Mouse (Mus musculus): ENCODE data around the gene C8a. TPM values are rescaled to one million over a fixed set of nuclear protein-coding genes. Genes with fewer than 3 reads are reported as not detected.

C8a gene
- total RNA-seq, 4 experiments from 2014 or later = not detected

- no peak for DNase-seq (ENCODE audit: low spot score in 2 of 2)
These were observed 34.0 kb downstream of the C8a start for GRCm38 (mm10) chr4:104842204-104842603.

GRCm38 (mm10) chr4:104838342-104838741, 37.9 kb downstream of the C8a start:
- DNase-seq (ENCODE audit: low spot score in 2 of 2) = no peak

- DNase-seq (ENCODE audit: low spot score in 2 of 2) = no peak
These were observed 41.1 kb downstream of the C8a start for GRCm38 (mm10) chr4:104835096-104835495.

GRCm38 (mm10) chr4:104828939-104829338, 47.3 kb downstream of the C8a start:
- DNase-seq (ENCODE audit: low spot score in 2 of 2) = no peak

- no peak for DNase-seq (ENCODE audit: low spot score in 2 of 2)
These were observed 51.7 kb downstream of the C8a start for GRCm38 (mm10) chr4:104824381-104825077.

- no peak for DNase-seq (ENCODE audit: low spot score in 2 of 2)
These were observed 52.5 kb downstream of the C8a start for GRCm38 (mm10) chr4:104823597-104824101.

GRCm38 (mm10) chr4:104819891-104820290, 56.3 kb downstream of the C8a start:
- DNase-seq (ENCODE audit: low spot score in 2 of 2) = no peak

GRCm38 (mm10) chr4:104818986-104819385, 57.2 kb downstream of the C8a start:
- no peak for DNase-seq (ENCODE audit: low spot score in 2 of 2)

GRCm38 (mm10) chr4:104817509-104817908, 58.7 kb downstream of the C8a start:
- no peak for DNase-seq (ENCODE audit: low spot score in 2 of 2)

GRCm38 (mm10) chr4:104816519-104817232, 59.5 kb downstream of the C8a start:
- DNase-seq (ENCODE audit: low spot score in 2 of 2) = no peak

- DNase-seq (ENCODE audit: low spot score in 2 of 2) = no peak
These were observed 62.6 kb downstream of the C8a start for GRCm38 (mm10) chr4:104813617-104814016.

- no peak for DNase-seq (ENCODE audit: low spot score in 2 of 2)
These were observed 65.4 kb downstream of the C8a start for GRCm38 (mm10) chr4:104810710-104811286.

- no peak for DNase-seq (ENCODE audit: low spot score in 2 of 2)
These were observed 70.6 kb downstream of the C8a start for GRCm38 (mm10) chr4:104805414-104806257.

- DNase-seq (ENCODE audit: low spot score in 2 of 2) = no peak
These were observed 72.1 kb downstream of the C8a start for GRCm38 (mm10) chr4:104804100-104804499.

GRCm38 (mm10) chr4:104801625-104802024, 74.6 kb downstream of the C8a start:
- DNase-seq (ENCODE audit: low spot score in 2 of 2) = no peak

GRCm38 (mm10) chr4:104798951-104799350, 77.2 kb downstream of the C8a start:
- DNase-seq (ENCODE audit: low spot score in 2 of 2) = no peak

GRCm38 (mm10) chr4:104792111-104792510, 84.1 kb downstream of the C8a start:
- no peak for DNase-seq (ENCODE audit: low spot score in 2 of 2)

GRCm38 (mm10) chr4:104782346-104782745, 93.9 kb downstream of the C8a start:
- no peak for DNase-seq (ENCODE audit: low spot score in 2 of 2)

- no peak for DNase-seq (ENCODE audit: low spot score in 2 of 2)
These were observed 94.8 kb downstream of the C8a start for GRCm38 (mm10) chr4:104781441-104781840.

GRCm38 (mm10) chr4:104779460-104779859, 96.7 kb downstream of the C8a start:
- no peak for DNase-seq (ENCODE audit: low spot score in 2 of 2)

GRCm38 (mm10) chr4:104775601-104776000, 100.6 kb downstream of the C8a start:
- DNase-seq (ENCODE audit: low spot score in 2 of 2) = no peak
